Mouse (Mus musculus): ENCODE results near the gene Utp20.

DNA sequence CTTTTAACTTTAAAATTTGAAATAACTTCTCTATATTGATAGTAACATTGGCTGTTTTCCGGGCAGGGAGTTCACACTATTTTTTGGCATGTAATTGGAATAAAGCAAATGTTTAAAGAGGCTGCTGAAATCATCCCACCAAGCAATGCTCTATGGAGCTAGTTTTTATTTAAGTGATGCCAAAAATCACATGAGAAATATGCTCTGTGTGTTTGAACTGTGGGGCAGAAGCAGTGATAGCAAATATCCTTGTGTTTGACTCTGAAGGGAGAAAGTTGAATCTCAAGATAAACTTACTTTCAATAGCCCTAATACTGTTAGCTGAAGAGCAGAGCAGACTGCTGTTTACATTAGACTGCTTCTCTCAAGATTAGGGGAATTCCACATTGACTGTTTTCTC, 107.0 kb downstream of the Utp20 start:
- TF ChIP-seq EP300 (IDR thresholded peaks at IDR 0.05) (no peak), CTCF (IDR thresholded peaks at IDR 0.05) (no peak)

Data from lung, postnatal 0 days (tissue).